ENCODE assay signal across 7 mouse cellular contexts in the genomic region with DNA sequence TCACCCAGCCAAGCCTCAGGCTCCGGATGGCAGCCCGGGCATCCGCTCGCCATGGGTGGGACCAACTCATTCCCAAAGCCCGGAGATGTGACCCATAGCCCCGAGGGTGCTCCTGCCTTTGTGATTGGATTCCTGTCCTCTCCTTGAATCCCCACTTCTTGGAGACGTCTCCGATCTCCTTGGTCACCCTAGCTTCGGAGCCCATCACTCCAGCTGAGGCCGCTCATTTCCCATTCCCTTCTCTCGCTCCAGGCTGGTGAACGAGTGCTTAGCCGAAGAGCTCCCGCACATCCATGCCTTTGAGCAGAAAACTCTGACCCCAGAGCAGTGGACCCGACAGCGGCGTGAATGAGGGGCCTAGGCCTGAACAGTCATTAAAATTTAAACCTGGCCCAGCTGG. TPM values are rescaled to one million over a fixed set of nuclear protein-coding genes. Genes with fewer than 3 reads are reported as not detected.
DNase-seq lines count a peak whose midpoint lies in the region; ATAC-seq and TF ChIP-seq lines count a peak whose summit lies in the region.

No protein-coding gene starts in this region.

- H3K9me3 ChIP-seq in lung, embryonic 16.5 days (ENCODE audit: control insufficient read depth, low read length) = no peaks in the 10 kb centered on the region
- H3K9me3 ChIP-seq in limb, embryonic 11.5 days (ENCODE audit: control insufficient read depth, low read length) = no peaks in the 10 kb centered on the region

- H3K9ac ChIP-seq in lung, embryonic 16.5 days (ENCODE audit: low read length) = peak overlapping the region; percentile 99
- peak overlapping the region; percentile 69 for H3K9ac ChIP-seq in limb, embryonic 11.5 days (ENCODE audit: low read length)

- 3% methylated on average over 17 of the region's 17 CpGs for WGBS in lung, embryonic 16.5 days
- WGBS in limb, embryonic 11.5 days = 3% methylated on average over 17 of the region's 17 CpGs
- 3% methylated on average over 17 of the region's 17 CpGs for WGBS in small intestine, adult 2 months

- TF ChIP-seq POLR2A in small intestine, adult 2 months (IDR thresholded peaks at IDR 0.05; ENCODE audit: low read depth, low read length) = no peak

- peak overlapping the region; percentile 96 for H3K4me2 ChIP-seq in lung, embryonic 16.5 days (ENCODE audit: low read depth, low read length)
- H3K4me2 ChIP-seq in limb, embryonic 11.5 days (ENCODE audit: low read depth, severe bottlenecking) = peak overlapping the region; percentile 95

- H3K4me3 ChIP-seq in lung, embryonic 16.5 days (ENCODE audit: low read length) = peak overlapping the region; percentile 96
- H3K4me3 ChIP-seq in limb, embryonic 11.5 days (ENCODE audit: low read depth, low read length) = peak overlapping the region; percentile 84
- peak overlapping the region; percentile 83 for H3K4me3 ChIP-seq in small intestine, adult 2 months (ENCODE audit: low read depth, low read length)

- H3K27me3 ChIP-seq in lung, embryonic 16.5 days (ENCODE audit: control insufficient read depth, insufficient read depth, low read depth, low read length) = no peaks in the 10 kb centered on the region
- H3K27me3 ChIP-seq in limb, embryonic 11.5 days (ENCODE audit: control insufficient read depth, insufficient read depth, low read length) = no peaks in the 10 kb centered on the region
- no peaks in the 10 kb centered on the region for H3K27me3 ChIP-seq in small intestine, adult 2 months (ENCODE audit: control insufficient read depth, insufficient read depth, low read length)

- peaks cover 18% of the 10 kb centered on the region for H3K4me1 ChIP-seq in lung, embryonic 16.5 days (replicated peaks; ENCODE audit: control insufficient read depth, insufficient read depth, low read length)
- peaks cover 9% of the 10 kb centered on the region; the same call in 1 of the 2 replicates for H3K4me1 ChIP-seq in limb, embryonic 11.5 days (ENCODE audit: control insufficient read depth, insufficient read depth, low read length)
- H3K4me1 ChIP-seq in small intestine, adult 2 months (ENCODE audit: control insufficient read depth, insufficient read depth, insufficient read length, low read length) = peaks cover 9% of the 10 kb centered on the region

- DNase-seq in lung, postnatal 10 days = no peak
- DNase-seq in limb, embryonic 11.5 days (ENCODE audit: low spot score) = no peak
- DNase-seq in right cerebral cortex, postnatal 14 days = no peak

- ATAC-seq in lung, embryonic 16.5 days (ENCODE audit: low read depth) = no peak
- ATAC-seq in erythroid progenitor cell, adult 5-6 weeks (replicated peaks; ENCODE audit: low FRiP score, poor library complexity, severe bottlenecking) = peak; percentile 21
- peak; percentile 6; the same call in 1 of the 2 replicates for ATAC-seq in limb, embryonic 11.5 days (ENCODE audit: insufficient number of reproducible peaks, low FRiP score, low TSS enrichment, low read depth)
- ATAC-seq in inflammation-experienced regulatory T-cells, adult 6 months = no peak

- no peak overlapping the region; the same call in 1 of the 2 replicates for H3K27ac ChIP-seq in lung, embryonic 16.5 days (ENCODE audit: low read length)
- H3K27ac ChIP-seq in limb, embryonic 11.5 days (replicated peaks; ENCODE audit: low read depth, low read length) = no peak overlapping the region
- no peak overlapping the region for H3K27ac ChIP-seq in small intestine, adult 2 months (ENCODE audit: insufficient read depth, low read depth, low read length)

- H3K36me3 ChIP-seq in lung, embryonic 16.5 days (ENCODE audit: control insufficient read depth, insufficient read depth, low read length) = peaks cover 6% of the 10 kb centered on the region; the same call in 1 of the 2 replicates
- H3K36me3 ChIP-seq in limb, embryonic 11.5 days (ENCODE audit: control insufficient read depth, insufficient read depth, low read length) = peaks cover 6% of the 10 kb centered on the region; the same call in 1 of the 2 replicates
- H3K36me3 ChIP-seq in small intestine, adult 2 months (ENCODE audit: control insufficient read depth, insufficient read depth, low read length) = peaks cover 12% of the 10 kb centered on the region

- no peak for TF ChIP-seq CTCF in small intestine, adult 2 months (IDR thresholded peaks at IDR 0.05; ENCODE audit: extremely low read depth, insufficient read length, insufficient replicate concordance, low read depth, low read length)

RNA-seq across cellular contexts. Expression of gene Slx1b, which starts 0.7 kb away (rescaled TPM):
- polyA plus RNA-seq in lung, embryonic 16.5 days (2015; fragmentation: Nextera tagmentation; extraction: Ambion mirVana) = 11.1 and 11.9 TPM in 2 replicates
- 0.84 and 1.4 TPM in 2 replicates for total RNA-seq in erythroid progenitor cell, adult 5-6 weeks (2015; ENCODE audit: low replicate concordance)
- 1.9 and 3.2 TPM in 2 replicates for total RNA-seq in erythroid progenitor cell, adult 5-6 weeks (2017; ENCODE audit: low replicate concordance)
- polyA plus RNA-seq in limb, embryonic 11.5 days (2014; fragmentation: Nextera tagmentation; extraction: Ambion mirVana) = 8.8 and 9.3 TPM in 2 replicates
- 7.9 and 16.0 TPM in 2 replicates for polyA plus RNA-seq in small intestine, adult 2 months (2012; rRNA removed)
- 10 to 100 TPM; 11.7 to 18.2 (median 13.3) TPM for polyA plus RNA-seq in inflammation-experienced regulatory T-cells, adult 6 months (2017; shearing (Covaris generic))

RNA-seq across cellular contexts. Expression of gene Bola2, which starts 1.1 kb away (rescaled TPM):
- polyA plus RNA-seq in lung, embryonic 16.5 days (2015; fragmentation: Nextera tagmentation; extraction: Ambion mirVana) = 102 and 108 TPM in 2 replicates
- total RNA-seq in erythroid progenitor cell, adult 5-6 weeks (2015; ENCODE audit: low replicate concordance) = 9.2 and 21.3 TPM in 2 replicates
- total RNA-seq in erythroid progenitor cell, adult 5-6 weeks (2017; ENCODE audit: low replicate concordance) = 5.1 and 46.8 TPM in 2 replicates
- 152 and 160 TPM in 2 replicates for polyA plus RNA-seq in limb, embryonic 11.5 days (2014; fragmentation: Nextera tagmentation; extraction: Ambion mirVana)
- 35.8 and 40.6 TPM in 2 replicates for polyA plus RNA-seq in small intestine, adult 2 months (2012; rRNA removed)
- polyA plus RNA-seq in inflammation-experienced regulatory T-cells, adult 6 months (2017; shearing (Covaris generic)) = 100 to 1,000 TPM in 2 of 3 experiments, 10 to 100 TPM in 1; 89.3 to 196 (median 149) TPM

RNA-seq across cellular contexts. Expression of gene Coro1a, which starts 11.3 kb away (rescaled TPM):
- 42.4 and 59.5 TPM in 2 replicates for polyA plus RNA-seq in lung, embryonic 16.5 days (2015; fragmentation: Nextera tagmentation; extraction: Ambion mirVana)
- 103 and 171 TPM in 2 replicates for total RNA-seq in erythroid progenitor cell, adult 5-6 weeks (2015; ENCODE audit: low replicate concordance)
- 101 and 106 TPM in 2 replicates for total RNA-seq in erythroid progenitor cell, adult 5-6 weeks (2017; ENCODE audit: low replicate concordance)
- polyA plus RNA-seq in limb, embryonic 11.5 days (2014; fragmentation: Nextera tagmentation; extraction: Ambion mirVana) = 35.9 and 37.7 TPM in 2 replicates
- polyA plus RNA-seq in small intestine, adult 2 months (2012; rRNA removed) = 114 and 157 TPM in 2 replicates
- polyA plus RNA-seq in inflammation-experienced regulatory T-cells, adult 6 months (2017; shearing (Covaris generic)) = 1,000 to 10,000 TPM; 2,119 to 2,488 (median 2,393) TPM

RNA-seq across cellular contexts. Expression of gene Sult1a1, which starts 20.1 kb away (rescaled TPM):
- 12.3 and 21.1 TPM in 2 replicates for polyA plus RNA-seq in lung, embryonic 16.5 days (2015; fragmentation: Nextera tagmentation; extraction: Ambion mirVana)
- total RNA-seq in erythroid progenitor cell, adult 5-6 weeks (2015; ENCODE audit: low replicate concordance) = 4.0 TPM in 1 of 2 replicates, not detected in the other
- 6.4 TPM in 1 of 2 replicates, not detected in the other for total RNA-seq in erythroid progenitor cell, adult 5-6 weeks (2017; ENCODE audit: low replicate concordance)
- 0.23 and 0.47 TPM in 2 replicates for polyA plus RNA-seq in limb, embryonic 11.5 days (2014; fragmentation: Nextera tagmentation; extraction: Ambion mirVana)
- 5.0 and 7.4 TPM in 2 replicates for polyA plus RNA-seq in small intestine, adult 2 months (2012; rRNA removed)
- polyA plus RNA-seq in inflammation-experienced regulatory T-cells, adult 6 months (2017; shearing (Covaris generic)) = under 1 TPM in 1 of 3 experiments, not detected in 2; 0.65 TPM

RNA-seq across cellular contexts. Expression of gene Sgf29, which starts 47.2 kb away (rescaled TPM):
- polyA plus RNA-seq in lung, embryonic 16.5 days (2015; fragmentation: Nextera tagmentation; extraction: Ambion mirVana) = 42.9 and 47.3 TPM in 2 replicates
- 36.8 and 54.1 TPM in 2 replicates for total RNA-seq in erythroid progenitor cell, adult 5-6 weeks (2015; ENCODE audit: low replicate concordance)
- 0.83 and 10.9 TPM in 2 replicates for total RNA-seq in erythroid progenitor cell, adult 5-6 weeks (2017; ENCODE audit: low replicate concordance)
- polyA plus RNA-seq in limb, embryonic 11.5 days (2014; fragmentation: Nextera tagmentation; extraction: Ambion mirVana) = 61.9 and 65.6 TPM in 2 replicates
- polyA plus RNA-seq in small intestine, adult 2 months (2012; rRNA removed) = 16.7 and 23.9 TPM in 2 replicates
- polyA plus RNA-seq in inflammation-experienced regulatory T-cells, adult 6 months (2017; shearing (Covaris generic)) = 100 to 1,000 TPM in 1 of 3 experiments, 10 to 100 TPM in 2; 46.5 to 103 (median 70.1) TPM

Comparison
In these comparisons a context has a peak if more than half of its experiments do, and no peak if none do; other contexts are left out.
1. ATAC-seq: peak in erythroid progenitor cell, adult 5-6 weeks (single experiment) and limb, embryonic 11.5 days (single experiment); none in lung, embryonic 16.5 days (single experiment) and inflammation-experienced regulatory T-cells, adult 6 months (single experiment).
2. RNA of gene Coro1a, which starts 11.3 kb away (polyA plus RNA-seq): 2,119 to 2,488 TPM in inflammation-experienced regulatory T-cells, adult 6 months; 114 to 157 TPM in small intestine, adult 2 months, 42.4 to 59.5 TPM in lung, embryonic 16.5 days and 35.9 to 37.7 TPM in limb, embryonic 11.5 days; every median in the first group is over 10 times any median in the second.
3. Peak in every context shown above with its lines, with median percentiles within 50 percentile points of each other: H3K4me3 ChIP-seq.